Mouse (Mus musculus): ENCODE results near the gene Gm28308.

DNA sequence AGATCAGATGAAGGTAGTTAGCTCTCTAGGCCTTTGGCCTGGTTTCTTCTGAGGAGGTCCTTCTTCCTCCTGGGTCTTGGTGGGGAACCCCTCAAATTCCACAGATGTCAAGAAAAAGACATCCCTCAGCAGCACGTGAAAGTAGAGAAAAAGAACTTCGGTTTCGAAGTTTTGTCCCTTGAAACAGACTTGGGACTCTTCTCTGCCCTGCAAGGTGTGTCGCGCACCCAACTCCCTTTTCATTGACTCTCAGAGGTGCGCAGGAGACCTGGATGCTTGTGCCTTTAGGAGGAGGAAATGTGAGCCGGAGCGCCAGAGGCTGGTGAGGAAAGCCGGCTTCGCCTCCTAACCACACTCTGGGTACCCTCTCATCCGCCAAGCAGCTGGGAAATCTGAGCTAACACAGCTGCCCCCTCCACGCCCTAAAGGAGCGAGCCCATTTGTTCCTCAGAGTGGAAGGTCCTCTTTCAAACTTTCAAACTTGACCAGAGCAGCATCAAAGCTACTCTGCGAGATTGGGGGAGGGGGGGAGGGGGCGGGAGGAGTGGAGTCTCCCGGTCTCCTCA lies 62.7 kb downstream of the Gm28308 start:
- TF ChIP-seq CTCF (IDR thresholded peaks at IDR 0.05; ENCODE audit: low read depth) (no peak), EP300 (IDR thresholded peaks at IDR 0.05; ENCODE audit: low read depth) (no peak)
